Mouse (Mus musculus): ENCODE measurements around the gene Gpcpd1.

DNA sequence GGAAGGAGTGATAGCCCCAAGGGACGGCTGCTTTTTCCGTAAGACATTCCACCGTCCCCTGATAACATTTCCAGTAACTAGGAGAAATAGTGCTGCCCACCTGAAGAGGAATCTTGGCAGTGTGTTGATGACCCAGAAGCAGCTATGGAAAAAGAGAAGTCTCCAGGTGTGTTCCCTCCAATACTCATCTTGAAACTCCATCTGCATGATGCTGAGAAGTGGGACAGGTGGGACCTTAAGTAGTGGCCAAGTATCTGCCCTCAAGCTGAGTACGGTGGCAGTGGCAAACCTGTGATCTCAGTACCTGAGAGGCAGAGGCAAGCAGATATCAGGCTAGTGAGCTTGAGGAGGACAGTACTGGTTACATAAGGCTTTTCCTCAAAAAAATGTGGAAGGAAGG lies 17.4 kb upstream of the Gpcpd1 start:
- no peak for TF ChIP-seq GATA1 (IDR thresholded peaks at IDR 0.05; ENCODE audit: low read length)
- TF ChIP-seq TAL1 (IDR thresholded peaks at IDR 0.05; ENCODE audit: low read length): no peak

All from erythroblast, embryonic 14.5 days (primary cell).